11 mouse cellular contexts compared by ENCODE assay signal in genomic region chr13:81526687-81527086, GRCm38 (mm10).
DNase-seq lines count a peak whose midpoint lies in the region; ATAC-seq and TF ChIP-seq lines count a peak whose summit lies in the region.
"Had no signal": no experiment of that assay in that cellular context is flagged by ENCODE, and none has a peak within 500 bp of the region (broad histone marks: within the 10 kb centered on the region; RNA-seq: fewer than 3 reads in every experiment).

No protein-coding gene starts in this region.

- no peak for TF ChIP-seq POLR2A in heart, adult 2 months (IDR thresholded peaks at IDR 0.05; ENCODE audit: insufficient read depth, low read depth, low read length)

- no peak for ATAC-seq in heart, embryonic 12.5 days (ENCODE audit: insufficient number of reproducible peaks, low FRiP score)
- 0 out of 2 replicates have a peak, but pooled peaks have one; percentile 41 for ATAC-seq in neural tube, embryonic 11.5 days (ENCODE audit: insufficient read depth, low FRiP score, low TSS enrichment)
- ATAC-seq in granulocyte monocyte progenitor cell, adult 5-6 weeks (replicated peaks; ENCODE audit: poor library complexity, severe bottlenecking): peak; percentile 37; the same call in 1 of the 2 replicates

- H3K36me3 ChIP-seq in heart, adult 2 months (ENCODE audit: control insufficient read depth, insufficient read depth, low read length): no peaks in the 10 kb centered on the region
- no peaks in the 10 kb centered on the region for H3K36me3 ChIP-seq in heart, embryonic 12.5 days
- H3K36me3 ChIP-seq in neural tube, embryonic 11.5 days (ENCODE audit: control insufficient read depth, insufficient read depth, low read length): no peaks in the 10 kb centered on the region; the same call in 1 of the 2 replicates
- H3K36me3 ChIP-seq: heart, embryonic 15.5 days had no signal

- H3K27ac ChIP-seq in heart, adult 2 months: no peak overlapping the region
- H3K27ac ChIP-seq in heart, embryonic 12.5 days (ENCODE audit: poor library complexity, severe bottlenecking): no peak overlapping the region
- no peak overlapping the region for H3K27ac ChIP-seq in neural tube, embryonic 11.5 days (ENCODE audit: low read depth, low read length)
- H3K27ac ChIP-seq: heart, embryonic 15.5 days had no signal

- H3K9me3 ChIP-seq in heart, embryonic 12.5 days (replicated peaks): no peaks in the 10 kb centered on the region
- H3K9me3 ChIP-seq in neural tube, embryonic 11.5 days (ENCODE audit: control insufficient read depth, low read length): no peaks in the 10 kb centered on the region
- H3K9me3 ChIP-seq: heart, embryonic 15.5 days had no signal

- no peak for DNase-seq in heart, adult 2 months
- DNase-seq in neural tube, embryonic 11.5 days (ENCODE audit: low spot score): no peak
- DNase-seq in neural tube, embryonic 10.5 days (ENCODE audit: extremely low spot score, low spot score): no peak
- peak; percentile 23 for DNase-seq in retina, postnatal 1 day
- no peak for DNase-seq in cerebellum, adult 18-20 months
- DNase-seq in spleen, adult 12 weeks (ENCODE audit: low spot score): no peak
- DNase-seq: thymus, postnatal 14 days had no signal

- no peaks in the 10 kb centered on the region for H3K79me2 ChIP-seq in heart, adult 2 months (replicated peaks; ENCODE audit: control insufficient read depth, insufficient read depth, low read length)

- H3K9ac ChIP-seq in heart, adult 2 months (ENCODE audit: low read depth, low read length): no peak overlapping the region
- no peak overlapping the region for H3K9ac ChIP-seq in heart, embryonic 12.5 days
- H3K9ac ChIP-seq in neural tube, embryonic 11.5 days (ENCODE audit: low read length): no peak overlapping the region
- H3K9ac ChIP-seq: heart, embryonic 15.5 days had no signal

- intact Hi-C loops in heart, adult 2 months (cut with DNase I): loop anchor here (5.0 kb wide), 1 partner anchor 236 kb away; no protein-coding TSS in a partner anchor

- H3K4me1 ChIP-seq in heart, adult 2 months (ENCODE audit: control insufficient read depth, insufficient read depth, low read length): no peaks in the 10 kb centered on the region
- H3K4me1 ChIP-seq in heart, embryonic 12.5 days (replicated peaks): no peaks in the 10 kb centered on the region
- H3K4me1 ChIP-seq in neural tube, embryonic 11.5 days (ENCODE audit: control insufficient read depth, insufficient read depth, low read length): no peaks in the 10 kb centered on the region
- H3K4me1 ChIP-seq: heart, embryonic 15.5 days had no signal

- no peak for TF ChIP-seq EP300 in heart, adult 2 months (IDR thresholded peaks at IDR 0.05; ENCODE audit: insufficient read depth, low read depth, low read length)

- no peaks in the 10 kb centered on the region; the same call in 1 of the 2 replicates for H3K27me3 ChIP-seq in heart, adult 2 months (ENCODE audit: control insufficient read depth, insufficient read depth, low read length)
- H3K27me3 ChIP-seq in heart, embryonic 12.5 days (replicated peaks): no peaks in the 10 kb centered on the region
- no peaks in the 10 kb centered on the region for H3K27me3 ChIP-seq in neural tube, embryonic 11.5 days (ENCODE audit: control insufficient read depth, insufficient read depth, low read length)
- H3K27me3 ChIP-seq: heart, embryonic 15.5 days had no signal

- WGBS in heart, adult 2 months: 36% methylated on average over 4 of the region's 4 CpGs
- 48% methylated on average over 4 of the region's 4 CpGs for WGBS in heart, embryonic 12.5 days
- WGBS in neural tube, embryonic 11.5 days: 65% methylated on average over 4 of the region's 4 CpGs

- H3K4me2 ChIP-seq in heart, embryonic 12.5 days: no peak overlapping the region
- no peak overlapping the region for H3K4me2 ChIP-seq in neural tube, embryonic 11.5 days (ENCODE audit: low read depth)
- H3K4me2 ChIP-seq: heart, embryonic 15.5 days had no signal

- H3K4me3 ChIP-seq in heart, adult 2 months: no peak overlapping the region
- H3K4me3 ChIP-seq in heart, embryonic 12.5 days: no peak overlapping the region
- H3K4me3 ChIP-seq in neural tube, embryonic 11.5 days (ENCODE audit: low read depth, low read length): no peak overlapping the region
- H3K4me3 ChIP-seq: erythroblast, embryonic 14.5 days; heart, embryonic 15.5 days had no signal

- peak; percentile 56 for TF ChIP-seq CTCF in heart, adult 2 months (IDR thresholded peaks at IDR 0.05)
